Mouse (Mus musculus): Measurements from ENCODE around the gene Olfr1265. TPM values are rescaled to one million over a fixed set of nuclear protein-coding genes. Genes with fewer than 3 reads are reported as not detected.

Gene Olfr1265
- polyA plus RNA-seq (2012; rRNA removed; ENCODE audit: low replicate concordance): not detected in 2 replicates

DNA sequence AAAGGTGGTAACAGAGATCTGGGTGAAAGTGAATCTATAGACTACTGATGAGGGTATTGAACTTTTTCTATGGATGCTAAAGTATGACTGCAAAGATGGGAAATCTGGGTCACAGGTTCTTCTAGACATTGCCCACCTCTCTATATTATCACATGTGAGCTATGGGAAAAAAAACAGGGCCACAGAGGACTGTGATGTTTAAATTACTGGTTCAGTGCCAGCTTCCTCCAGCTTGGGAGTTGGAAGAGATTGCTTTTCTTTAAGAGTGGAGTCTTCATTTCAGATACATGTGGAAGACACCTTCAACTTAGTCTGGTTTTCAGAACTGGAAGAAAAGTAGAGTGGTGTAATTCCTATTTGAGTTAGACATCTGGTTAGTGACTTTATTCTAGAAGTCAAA lies at the start of gene Olfr1265:
Olfr1265 (plus strand) TSS at position 301 of the 400 bp plus-strand sequence.

GRCm38 (mm10) chr2:89990921-89991320 lies 44.2 kb upstream of the Olfr1265 start, which contains the start of gene Olfr1261:
TSS of gene Olfr1261 (plus strand) at chr2:89991221.

GRCm38 (mm10) chr2:89999845-90000244 lies 35.3 kb upstream of the Olfr1265 start, which contains the start of gene Olfr1262:
TSS of gene Olfr1262 (plus strand) at chr2:90000145.

DNA sequence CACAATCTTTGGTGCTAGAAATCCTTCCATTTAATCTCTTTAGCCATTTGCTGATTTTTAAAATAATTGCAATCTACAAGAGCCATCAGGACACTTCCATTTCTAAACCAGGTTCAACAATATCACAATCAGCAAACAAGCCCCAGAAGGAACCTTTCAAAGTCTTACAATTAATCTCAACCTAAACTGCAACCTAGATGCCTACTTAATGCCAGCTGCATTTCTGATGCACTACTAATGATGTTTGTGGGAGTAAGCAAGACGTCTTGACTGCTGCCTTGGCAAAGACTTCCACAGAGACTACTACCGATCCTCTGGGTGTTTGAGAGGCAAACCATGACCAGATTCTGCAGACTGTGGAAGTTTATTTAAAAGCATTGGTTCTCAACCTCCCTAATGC lies 23.3 kb upstream of the Olfr1265 start, which contains the start of gene Olfr1263:
Olfr1263 (plus strand) TSS at position 301 of the 400 bp plus-strand sequence.

DNA sequence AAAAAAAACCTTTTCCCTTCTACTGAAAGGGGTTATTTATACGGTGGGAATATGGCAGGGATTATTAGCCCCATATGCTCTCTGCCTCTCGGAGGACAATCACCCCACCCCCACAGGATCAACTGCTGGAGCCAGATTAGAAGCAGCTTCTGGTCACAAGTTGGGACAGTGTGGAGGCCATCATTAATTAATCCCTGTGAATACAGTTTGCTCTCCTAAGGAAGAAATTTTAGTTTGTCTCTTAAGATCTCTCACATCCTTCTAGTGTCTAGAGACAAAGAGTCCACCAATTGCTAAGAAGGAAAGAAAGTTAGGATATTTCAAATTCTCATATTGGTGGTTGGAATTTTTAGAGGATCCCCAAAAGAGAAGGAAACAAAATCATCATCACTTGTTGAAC lies 9.7 kb upstream of the Olfr1265 start, which contains the start of gene Olfr1264:
Olfr1264 (minus strand) TSS at position 101 of the 400 bp plus-strand sequence.

DNA sequence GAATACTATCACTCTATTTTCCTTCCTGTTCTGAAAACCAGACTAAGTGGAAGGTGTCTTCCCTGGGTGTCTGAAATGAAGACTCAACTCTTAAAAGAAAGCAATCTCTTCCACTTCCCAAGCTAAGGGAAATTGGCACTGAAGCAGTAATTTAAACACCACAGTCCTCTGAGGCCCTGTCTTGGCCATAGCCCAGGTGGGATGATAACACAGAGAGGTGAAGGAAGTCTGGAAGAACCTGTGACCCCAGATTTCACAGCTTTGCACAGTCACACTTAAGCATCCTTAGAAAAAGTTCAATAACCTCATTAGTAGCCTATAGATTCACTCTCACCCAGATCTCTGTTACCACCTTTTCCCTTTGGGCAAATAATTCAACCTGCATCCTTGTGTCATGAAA lies 28.4 kb downstream of the Olfr1265 start, which contains the start of gene Olfr140:
Olfr140 (minus strand) TSS at position 101 of the 400 bp plus-strand sequence.

Other genes with a start within 250 kb of the Olfr1265 start
- gene Olfr1254, start 241.7 kb upstream of the Olfr1265 start, polyA plus RNA-seq (2012; rRNA removed; ENCODE audit: low replicate concordance): not detected in 2 replicates
- gene Olfr1255, start 223.3 kb upstream of the Olfr1265 start, polyA plus RNA-seq (2012; rRNA removed; ENCODE audit: low replicate concordance): not detected in 2 replicates
- not detected in 2 replicates for gene Olfr1256, start 193.8 kb upstream of the Olfr1265 start, polyA plus RNA-seq (2012; rRNA removed; ENCODE audit: low replicate concordance)
- not detected in 2 replicates for gene Olfr48, start 187.1 kb upstream of the Olfr1265 start, polyA plus RNA-seq (2012; rRNA removed; ENCODE audit: low replicate concordance)
- not detected in 2 replicates for gene Olfr1257, start 156.9 kb upstream of the Olfr1265 start, polyA plus RNA-seq (2012; rRNA removed; ENCODE audit: low replicate concordance)
- not detected in 2 replicates for gene Olfr1258, start 108.0 kb upstream of the Olfr1265 start, polyA plus RNA-seq (2012; rRNA removed; ENCODE audit: low replicate concordance)
- not detected in 2 replicates for gene Olfr1259, start 86.7 kb upstream of the Olfr1265 start, polyA plus RNA-seq (2012; rRNA removed; ENCODE audit: low replicate concordance)
- gene Olfr1260, start 61.0 kb upstream of the Olfr1265 start, polyA plus RNA-seq (2012; rRNA removed; ENCODE audit: low replicate concordance): not detected in 2 replicates
- not detected in 2 replicates for gene Olfr1261, start 44.1 kb upstream of the Olfr1265 start, polyA plus RNA-seq (2012; rRNA removed; ENCODE audit: low replicate concordance)
- gene Olfr1262, start 35.2 kb upstream of the Olfr1265 start, polyA plus RNA-seq (2012; rRNA removed; ENCODE audit: low replicate concordance): not detected in 2 replicates
- not detected in 2 replicates for gene Olfr1263, start 23.2 kb upstream of the Olfr1265 start, polyA plus RNA-seq (2012; rRNA removed; ENCODE audit: low replicate concordance)
- not detected in 2 replicates for gene Olfr1264, start 9.8 kb upstream of the Olfr1265 start, polyA plus RNA-seq (2012; rRNA removed; ENCODE audit: low replicate concordance)
- gene Olfr140, start 28.3 kb downstream of the Olfr1265 start, polyA plus RNA-seq (2012; rRNA removed; ENCODE audit: low replicate concordance): not detected in 2 replicates
- not detected in 2 replicates for gene Olfr1269, start 86.1 kb downstream of the Olfr1265 start, polyA plus RNA-seq (2012; rRNA removed; ENCODE audit: low replicate concordance)
- gene Olfr32, start 107.0 kb downstream of the Olfr1265 start, polyA plus RNA-seq (2012; rRNA removed; ENCODE audit: low replicate concordance): not detected in 2 replicates
- not detected in 2 replicates for gene Olfr1270, start 117.8 kb downstream of the Olfr1265 start, polyA plus RNA-seq (2012; rRNA removed; ENCODE audit: low replicate concordance)
- gene Olfr1506, start 189.2 kb downstream of the Olfr1265 start, polyA plus RNA-seq (2012; rRNA removed; ENCODE audit: low replicate concordance): not detected in 2 replicates
- gene Olfr142, start 222.3 kb downstream of the Olfr1265 start, polyA plus RNA-seq (2012; rRNA removed; ENCODE audit: low replicate concordance): not detected in 2 replicates
- gene Olfr1271, start 235.7 kb downstream of the Olfr1265 start, polyA plus RNA-seq (2012; rRNA removed; ENCODE audit: low replicate concordance): not detected in 2 replicates

Data from mammary gland, adult 2 months (tissue).